Mouse (Mus musculus) lung, embryonic 16.5 days (tissue): ENCODE results near the gene Smim20. TPM values are rescaled to one million over a fixed set of nuclear protein-coding genes. Genes with fewer than 3 reads are reported as not detected.

Experiments used
- ATAC-seq: fragments of 200-750 bp; cut with Nextera tagmentation; 2 replicates; pipeline ENCODE4 v1.8.0; 2017; ENCODE audit warnings: low read depth, mild to moderate bottlenecking, moderate library complexity
- H3K27ac ChIP-seq: fragments of 300-500 bp; sonication (generic); 2 replicates; pipeline ENCODE4 v1.5.1; 2014; ENCODE audit warnings: mild to moderate bottlenecking, control low read depth, low read length
- H3K27me3 ChIP-seq: fragments of 300-500 bp; sonication (generic); 2 replicates; pipeline ENCODE4 v1.6.1; 2014; ENCODE audit warnings: low read depth, low read length, mixed read lengths; ENCODE audit not compliant: control insufficient read depth, insufficient read depth
- H3K36me3 ChIP-seq: fragments of 300-500 bp; sonication (generic); 2 replicates; pipeline ENCODE4 v1.6.1; 2014; ENCODE audit warnings: low read length; ENCODE audit not compliant: control insufficient read depth, insufficient read depth
- H3K4me1 ChIP-seq: fragments of 300-500 bp; sonication (generic); replicated peaks from 2 replicates; pipeline ENCODE4 v1.6.1; 2014; ENCODE audit warnings: low read length, mixed read lengths; ENCODE audit not compliant: control insufficient read depth, insufficient read depth
- H3K4me2 ChIP-seq: fragments of 300-500 bp; sonication (generic); 2 replicates; pipeline ENCODE4 v1.6.1; 2014; ENCODE audit warnings: low read depth, low read length, control low read depth
- H3K4me3 ChIP-seq: fragments of 300-500 bp; sonication (generic); 2 replicates; pipeline ENCODE4 v1.5.1; 2014; ENCODE audit warnings: mild to moderate bottlenecking, low read length, control low read depth
- H3K9ac ChIP-seq: fragments of 300-500 bp; sonication (generic); 2 replicates; pipeline ENCODE4 v1.6.1; 2014; ENCODE audit warnings: low read length, control low read depth
- H3K9me3 ChIP-seq: fragments of 300-500 bp; sonication (generic); 2 replicates; pipeline ENCODE4 v1.6.1; 2016; ENCODE audit warnings: low read length; ENCODE audit not compliant: control insufficient read depth
- whole genome bisulfite sequencing: fragments of 180-500 bp; shearing (Covaris S2); extraction: QIAGEN DNeasy Blood & Tissue Kit; methylation state at CpG from one replicate; pipeline ENCODE4 v1.1.7; 2014; 5-methylcytosine and 5-hydroxymethylcytosine counted together
- polyA plus RNA-seq: library from polyadenylated mRNA; unstranded; fragments of >200 nt; fragmentation: Nextera tagmentation; extraction: Ambion mirVana; gene quantifications from 2 replicates; pipeline ENCODE4 v1.2.1, GENCODE M21; 2015

Smim20 gene
- polyA plus RNA-seq, 1 experiment from 2014 or later, result 86.5 TPM

GRCm38 (mm10) chr5:53326023-53326422 is 59.1 kb downstream of the Smim20 start:
- H3K9me3 ChIP-seq, result no peaks in the 10 kb centered on the region
- no peak overlapping the region for H3K4me2 ChIP-seq
- WGBS, result 2% methylated on average over 8 of the region's 8 CpGs
- 0 out of 2 replicates have a peak, but pooled peaks cover 2% of the 10 kb centered on the region for H3K4me1 ChIP-seq
- no peak overlapping the region for H3K9ac ChIP-seq
- H3K4me3 ChIP-seq, result no peak overlapping the region
- H3K27ac ChIP-seq, result no peak overlapping the region
- no peaks in the 10 kb centered on the region; the same call in 1 of the 2 replicates for H3K27me3 ChIP-seq
- no peaks in the 10 kb centered on the region for H3K36me3 ChIP-seq
- ATAC-seq, result peak; percentile 89

GRCm38 (mm10) chr5:53326491-53326890 is 59.6 kb downstream of the Smim20 start:
- Histone ChIP-seq H3K36me3 (no peaks in the 10 kb centered on the region), H3K27me3 (no peaks in the 10 kb centered on the region; the same call in 1 of the 2 replicates), H3K9me3 (no peaks in the 10 kb centered on the region), H3K4me3 (no peak overlapping the region), H3K9ac (no peak overlapping the region), H3K27ac (no peak overlapping the region), H3K4me1 (0 out of 2 replicates have a peak, but pooled peaks cover 2% of the 10 kb centered on the region), H3K4me2 (no peak overlapping the region)
- no peak for ATAC-seq
- WGBS, result 56% methylated on average over 5 of the region's 5 CpGs

Other genes with a start within 250 kb of the Smim20 start
- gene Slc34a2, start 229.0 kb upstream of the Smim20 start, polyA plus RNA-seq, result 55.4 and 87.5 TPM in 2 replicates
- 5.0 and 5.8 TPM in 2 replicates for gene Sel1l3, start 53.2 kb upstream of the Smim20 start, polyA plus RNA-seq
- gene Rbpj, start 199.1 kb downstream of the Smim20 start, polyA plus RNA-seq, result 38.1 and 42.4 TPM in 2 replicates